Mouse (Mus musculus): ENCODE results near the gene Mrrf. TPM values are rescaled to one million over a fixed set of nuclear protein-coding genes. Genes with fewer than 3 reads are reported as not detected.
"Not testable (repeated sequence)": the region's sequence is repeated elsewhere in the genome, so short reads cannot be mapped to it uniquely, and the experiment has no call there.

Gene Mrrf
- polyA plus RNA-seq, 1 experiment from 2014 or later, result 38.6 TPM

DNA sequence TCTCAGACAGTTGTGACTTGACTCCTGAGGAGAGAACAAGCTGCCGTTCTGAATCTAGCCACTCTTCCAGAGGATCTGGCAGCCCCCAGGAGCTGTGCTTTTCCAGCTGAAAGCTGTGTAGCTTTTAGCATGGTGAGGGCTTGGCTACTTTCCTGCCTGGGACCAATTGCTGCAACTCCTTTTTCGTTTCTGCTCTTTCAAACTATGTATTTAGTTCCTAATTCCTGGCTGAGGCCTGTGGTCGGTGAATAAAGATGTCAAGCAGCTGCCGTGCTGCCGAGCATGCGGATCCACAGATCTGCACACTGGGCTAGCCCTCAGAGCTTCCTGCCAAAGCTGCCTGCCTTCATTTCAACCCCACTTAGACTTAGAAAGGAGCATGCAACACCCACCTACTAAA, 48.7 kb downstream of the Mrrf start:
- no peak overlapping the region for H3K4me2 ChIP-seq (ENCODE audit: low read depth, low read length)
- 70% methylated on average over 6 of the region's 6 CpGs for WGBS
- H3K27me3 ChIP-seq (ENCODE audit: control insufficient read depth, insufficient read depth, low read length), result no peaks in the 10 kb centered on the region
- H3K36me3 ChIP-seq (ENCODE audit: control insufficient read depth, insufficient read depth), result peaks cover 3% of the 10 kb centered on the region; the same call in 1 of the 2 replicates
- H3K27ac ChIP-seq (ENCODE audit: low read length), result peak overlapping the region; percentile 52
- no peaks in the 10 kb centered on the region for H3K9me3 ChIP-seq (replicated peaks; ENCODE audit: control insufficient read depth, low read length)
- no peak for ATAC-seq (replicated peaks; ENCODE audit: extremely low read depth, insufficient read depth, low FRiP score)
- H3K4me3 ChIP-seq (ENCODE audit: low read length), result no peak overlapping the region
- peaks cover 13% of the 10 kb centered on the region for H3K4me1 ChIP-seq (ENCODE audit: control insufficient read depth, insufficient read depth, low read length)
- H3K9ac ChIP-seq (ENCODE audit: low read length), result no peak overlapping the region

- H3K4me1 ChIP-seq (ENCODE audit: control insufficient read depth, insufficient read depth, low read length), result not testable (repeated sequence)
- H3K27ac ChIP-seq (ENCODE audit: low read length), result peak overlapping the region; percentile 32; the same call in 1 of the 2 replicates
These were observed 53.0 kb downstream of the Mrrf start for GRCm38 (mm10) chr2:36189200-36189599.

GRCm38 (mm10) chr2:36191098-36191941, 55.1 kb downstream of the Mrrf start:
- no peaks in the 10 kb centered on the region for H3K9me3 ChIP-seq (replicated peaks; ENCODE audit: control insufficient read depth, low read length)
- no peak for ATAC-seq (replicated peaks; ENCODE audit: extremely low read depth, insufficient read depth, low FRiP score)
- H3K36me3 ChIP-seq (ENCODE audit: control insufficient read depth, insufficient read depth), result no peaks in the 10 kb centered on the region
- no peak overlapping the region for H3K9ac ChIP-seq (ENCODE audit: low read length)
- H3K4me3 ChIP-seq (ENCODE audit: low read length), result no peak overlapping the region
- H3K4me1 ChIP-seq (ENCODE audit: control insufficient read depth, insufficient read depth, low read length), result no peaks in the 10 kb centered on the region
- no peak overlapping the region for H3K27ac ChIP-seq (ENCODE audit: low read length)
- no peaks in the 10 kb centered on the region for H3K27me3 ChIP-seq (ENCODE audit: control insufficient read depth, insufficient read depth, low read length)
- no peak overlapping the region for H3K4me2 ChIP-seq (ENCODE audit: low read depth, low read length)
- WGBS, result 58% methylated on average over 12 of the region's 12 CpGs

More at GRCm38 (mm10) chr2:36189200-36189599, 53.0 kb downstream of the Mrrf start:
- ATAC-seq (replicated peaks; ENCODE audit: extremely low read depth, insufficient read depth, low FRiP score); H3K9ac ChIP-seq (ENCODE audit: low read length); H3K9me3 ChIP-seq (replicated peaks; ENCODE audit: control insufficient read depth, low read length); H3K27me3 ChIP-seq (ENCODE audit: control insufficient read depth, insufficient read depth, low read length); H3K4me3 ChIP-seq (ENCODE audit: low read length); H3K36me3 ChIP-seq (ENCODE audit: control insufficient read depth, insufficient read depth); H3K4me2 ChIP-seq (ENCODE audit: low read depth, low read length): not testable (repeated sequence)
- 76% methylated on average over 6 of the region's 6 CpGs for WGBS

- peaks cover 10% of the 10 kb centered on the region for H3K27me3 ChIP-seq (ENCODE audit: control insufficient read depth, insufficient read depth, low read length)
- H3K27ac ChIP-seq (ENCODE audit: low read length), result no peak overlapping the region
- 60% methylated on average over 3 of the region's 3 CpGs for whole genome bisulfite sequencing
- no peak overlapping the region for H3K4me3 ChIP-seq (ENCODE audit: low read length)
- no peaks in the 10 kb centered on the region for H3K36me3 ChIP-seq (ENCODE audit: control insufficient read depth, insufficient read depth)
- peaks cover 17% of the 10 kb centered on the region for H3K4me1 ChIP-seq (ENCODE audit: control insufficient read depth, insufficient read depth, low read length)
- no peak overlapping the region for H3K9ac ChIP-seq (ENCODE audit: low read length)
- H3K9me3 ChIP-seq (replicated peaks; ENCODE audit: control insufficient read depth, low read length), result no peaks in the 10 kb centered on the region
- H3K4me2 ChIP-seq (ENCODE audit: low read depth, low read length), result no peak overlapping the region
- ATAC-seq (replicated peaks; ENCODE audit: extremely low read depth, insufficient read depth, low FRiP score), result no peak
These were observed 60.8 kb downstream of the Mrrf start for GRCm38 (mm10) chr2:36197021-36197420.

- H3K27ac ChIP-seq (ENCODE audit: low read length), result peak overlapping the region; percentile 73
- ATAC-seq (replicated peaks; ENCODE audit: extremely low read depth, insufficient read depth, low FRiP score), result peak; percentile 87
- H3K36me3 ChIP-seq (ENCODE audit: control insufficient read depth, insufficient read depth), result no peaks in the 10 kb centered on the region
- H3K4me2 ChIP-seq (ENCODE audit: low read depth, low read length), result peak overlapping the region; percentile 58
- peak overlapping the region; percentile 68 for H3K9ac ChIP-seq (ENCODE audit: low read length)
- peaks cover 16% of the 10 kb centered on the region for H3K27me3 ChIP-seq (ENCODE audit: control insufficient read depth, insufficient read depth, low read length)
- no peaks in the 10 kb centered on the region for H3K9me3 ChIP-seq (replicated peaks; ENCODE audit: control insufficient read depth, low read length)
- H3K4me1 ChIP-seq (ENCODE audit: control insufficient read depth, insufficient read depth, low read length), result peaks cover 25% of the 10 kb centered on the region
- WGBS, result 11% methylated on average over 20 of the region's 20 CpGs
- peak overlapping the region; percentile 29 for H3K4me3 ChIP-seq (ENCODE audit: low read length)
These were observed 62.0 kb downstream of the Mrrf start for GRCm38 (mm10) chr2:36197919-36198881.

DNA sequence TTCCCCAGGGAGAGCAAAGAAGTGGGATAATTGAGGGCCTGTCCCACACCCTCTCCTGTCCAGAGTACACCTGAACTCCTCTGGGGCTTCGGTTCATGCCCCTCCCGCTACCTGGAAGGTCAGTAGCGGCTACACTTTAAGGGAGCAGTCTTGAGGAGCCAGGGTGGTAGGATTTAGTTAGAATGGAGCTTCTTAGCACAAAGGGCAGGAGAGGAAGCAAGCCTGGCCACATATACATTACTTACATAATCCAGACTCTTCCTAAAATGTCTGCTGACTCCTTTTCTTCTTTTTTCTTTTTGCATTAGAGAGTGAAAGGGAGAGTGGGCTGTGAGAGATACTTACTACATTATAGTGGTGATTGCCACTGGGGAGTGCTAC, 62.7 kb downstream of the Mrrf start:
- Histone ChIP-seq H3K27me3 (ENCODE audit: control insufficient read depth, insufficient read depth, low read length) (peaks cover 19% of the 10 kb centered on the region), H3K9ac (ENCODE audit: low read length) (peak overlapping the region; percentile 68), H3K9me3 (replicated peaks; ENCODE audit: control insufficient read depth, low read length) (no peaks in the 10 kb centered on the region), H3K4me2 (ENCODE audit: low read depth, low read length) (peak overlapping the region; percentile 58), H3K36me3 (ENCODE audit: control insufficient read depth, insufficient read depth) (no peaks in the 10 kb centered on the region), H3K4me1 (ENCODE audit: control insufficient read depth, insufficient read depth, low read length) (peaks cover 29% of the 10 kb centered on the region), H3K4me3 (ENCODE audit: low read length) (peak overlapping the region; percentile 29), H3K27ac (ENCODE audit: low read length) (peak overlapping the region; percentile 73)
- no peak for ATAC-seq (replicated peaks; ENCODE audit: extremely low read depth, insufficient read depth, low FRiP score)
- 24% methylated on average over 3 of the region's 3 CpGs for WGBS

DNA sequence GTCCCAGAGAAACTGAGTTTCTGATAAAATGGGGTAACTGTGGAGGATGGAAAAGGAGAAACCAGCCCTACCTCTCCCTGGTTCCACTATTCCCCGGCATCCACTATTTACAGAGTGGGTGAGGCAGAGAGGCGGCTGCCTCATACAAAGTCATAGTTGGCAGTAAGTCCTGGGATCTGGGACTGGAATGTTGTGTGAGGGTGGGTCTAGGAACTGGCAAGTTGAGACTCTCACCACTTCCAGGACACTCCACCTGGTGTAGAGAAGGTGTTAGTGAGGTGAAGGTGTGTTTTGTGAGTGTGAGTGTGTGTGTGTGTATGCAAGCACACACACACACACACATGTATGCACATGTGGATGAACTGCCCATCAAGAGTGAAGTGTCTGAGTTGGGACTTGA, 64.6 kb downstream of the Mrrf start:
- H3K4me2 ChIP-seq (ENCODE audit: low read depth, low read length), result no peak overlapping the region
- no peaks in the 10 kb centered on the region for H3K9me3 ChIP-seq (replicated peaks; ENCODE audit: control insufficient read depth, low read length)
- H3K4me1 ChIP-seq (ENCODE audit: control insufficient read depth, insufficient read depth, low read length), result peaks cover 29% of the 10 kb centered on the region
- ATAC-seq (replicated peaks; ENCODE audit: extremely low read depth, insufficient read depth, low FRiP score), result no peak
- H3K36me3 ChIP-seq (ENCODE audit: control insufficient read depth, insufficient read depth), result no peaks in the 10 kb centered on the region
- H3K9ac ChIP-seq (ENCODE audit: low read length), result no peak overlapping the region
- 61% methylated on average over 2 of the region's 2 CpGs for WGBS
- H3K27me3 ChIP-seq (ENCODE audit: control insufficient read depth, insufficient read depth, low read length), result peaks cover 30% of the 10 kb centered on the region
- no peak overlapping the region for H3K4me3 ChIP-seq (ENCODE audit: low read length)
- no peak overlapping the region for H3K27ac ChIP-seq (ENCODE audit: low read length)

DNA sequence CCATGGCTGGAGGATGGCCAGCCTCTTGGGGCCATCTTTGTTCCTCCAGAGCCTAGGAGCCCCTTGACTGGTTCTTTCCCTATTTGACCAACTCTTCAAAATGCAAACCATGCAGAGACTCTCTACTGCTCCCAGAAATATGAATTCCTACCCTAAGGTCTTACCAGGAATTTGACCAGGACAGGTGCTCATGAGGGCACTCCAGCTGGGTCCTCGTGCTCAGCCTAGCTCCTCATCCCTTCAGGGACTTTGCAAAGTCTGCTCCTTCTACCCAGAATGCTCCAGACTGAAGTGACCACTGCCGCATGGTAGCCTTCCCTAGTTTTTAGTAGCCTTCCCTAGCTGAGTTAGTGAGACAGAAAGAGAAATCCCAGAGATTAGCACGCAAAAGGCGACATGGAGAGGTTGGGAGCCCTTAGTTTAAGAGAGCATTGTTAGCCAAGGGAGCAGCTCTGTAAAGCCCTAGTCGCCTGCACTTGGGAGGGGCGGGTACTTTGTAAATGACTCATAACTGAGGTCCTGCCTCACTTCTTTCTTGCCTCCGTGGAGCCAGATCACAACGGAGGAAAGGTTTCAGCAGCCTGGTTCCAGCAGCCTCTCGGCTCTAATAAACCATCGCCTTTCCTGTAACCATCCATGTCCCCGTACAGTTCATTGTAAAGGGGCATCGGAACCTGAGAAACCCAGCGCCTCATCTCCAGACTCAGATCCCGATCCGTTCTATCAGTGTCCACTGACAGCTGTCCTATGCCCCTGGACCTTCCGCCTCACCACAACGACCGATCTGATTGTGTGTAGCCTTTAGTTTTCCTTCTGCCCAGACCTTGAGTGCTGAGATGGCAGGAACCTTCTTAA, 65.8 kb downstream of the Mrrf start:
- no peak for ATAC-seq (replicated peaks; ENCODE audit: extremely low read depth, insufficient read depth, low FRiP score)
- Histone ChIP-seq H3K9me3 (replicated peaks; ENCODE audit: control insufficient read depth, low read length) (no peaks in the 10 kb centered on the region), H3K27ac (ENCODE audit: low read length) (no peak overlapping the region), H3K4me2 (ENCODE audit: low read depth, low read length) (peak overlapping the region; percentile 83), H3K4me3 (ENCODE audit: low read length) (peak overlapping the region; percentile 51), H3K27me3 (ENCODE audit: control insufficient read depth, insufficient read depth, low read length) (peaks cover 30% of the 10 kb centered on the region), H3K4me1 (ENCODE audit: control insufficient read depth, insufficient read depth, low read length) (peaks cover 28% of the 10 kb centered on the region), H3K36me3 (ENCODE audit: control insufficient read depth, insufficient read depth) (no peaks in the 10 kb centered on the region), H3K9ac (ENCODE audit: low read length) (peak overlapping the region; percentile 18; the same call in 1 of the 2 replicates)
- 28% methylated on average over 18 of the region's 18 CpGs for WGBS

All from heart, embryonic 16.5 days (tissue).